Mouse (Mus musculus) heart, adult 11 months (tissue): ENCODE results near the gene Zfp566.
A peak's percentile ranks its signal among the peaks of the same experiment; 100 is the strongest.

ENCODE experiments used
- DNase-seq: peaks from one replicate; pipeline ENCODE4 v3.0.0; 2022

Gene Zfp566

DNA sequence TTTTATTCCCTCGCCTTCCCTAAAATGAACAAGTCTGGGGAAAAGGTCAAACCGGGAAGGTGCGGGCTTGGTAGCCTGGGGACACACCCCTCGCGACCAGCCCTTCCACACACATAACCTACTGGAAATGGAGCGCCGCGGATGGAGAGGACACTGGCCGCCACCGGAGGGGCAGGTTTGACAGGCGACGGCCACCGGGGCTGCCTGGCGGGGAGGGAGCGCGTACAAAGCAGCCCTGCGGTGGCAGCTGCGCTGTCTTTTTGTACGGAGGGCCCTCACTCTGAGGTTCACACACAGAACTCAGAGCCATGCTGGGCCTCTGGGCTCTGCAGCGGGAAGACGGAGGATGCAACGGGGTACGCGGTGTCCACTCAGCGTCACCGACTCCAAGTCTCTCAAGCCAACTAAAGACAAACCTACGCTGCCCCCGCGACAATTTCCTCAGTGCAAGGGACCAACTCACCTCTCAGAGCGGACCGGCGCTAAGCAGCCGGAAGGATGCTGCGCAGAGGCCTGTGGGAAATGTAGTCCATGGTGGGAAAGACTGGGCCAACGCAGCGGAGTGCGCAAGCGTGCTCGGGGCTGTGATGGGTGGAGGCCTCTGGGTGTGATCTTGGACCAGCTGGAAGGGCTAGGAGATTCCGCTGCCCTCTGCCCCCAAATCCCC, 39.3 kb downstream of the Zfp566 start, which contains the start of gene Zfp14:
Gene Zfp14, minus strand, starts transcription at position 499 of the 667 bp plus-strand sequence.
- DNase-seq, result peak; percentile 99

DNA sequence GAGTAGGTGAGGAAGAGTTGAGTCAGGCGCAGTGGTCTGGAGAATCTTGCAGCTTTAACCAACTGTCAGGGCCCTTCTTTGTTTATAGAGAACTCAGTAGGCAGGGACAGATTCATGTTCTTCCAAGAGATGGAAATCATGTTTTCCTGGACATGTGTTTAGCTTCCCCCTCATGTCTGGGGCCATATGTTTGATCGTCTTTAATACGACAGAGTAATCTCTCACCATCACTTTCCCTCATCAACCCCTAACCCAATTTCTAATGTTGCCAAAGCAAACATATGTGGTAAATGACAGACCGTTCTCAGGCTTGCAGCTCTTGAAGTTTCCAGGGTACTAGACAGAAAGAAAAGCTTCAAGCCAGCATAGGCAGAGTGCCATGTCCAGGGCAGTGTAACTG, 42.2 kb downstream of the Zfp566 start:
- DNase-seq, result no peak

DNA sequence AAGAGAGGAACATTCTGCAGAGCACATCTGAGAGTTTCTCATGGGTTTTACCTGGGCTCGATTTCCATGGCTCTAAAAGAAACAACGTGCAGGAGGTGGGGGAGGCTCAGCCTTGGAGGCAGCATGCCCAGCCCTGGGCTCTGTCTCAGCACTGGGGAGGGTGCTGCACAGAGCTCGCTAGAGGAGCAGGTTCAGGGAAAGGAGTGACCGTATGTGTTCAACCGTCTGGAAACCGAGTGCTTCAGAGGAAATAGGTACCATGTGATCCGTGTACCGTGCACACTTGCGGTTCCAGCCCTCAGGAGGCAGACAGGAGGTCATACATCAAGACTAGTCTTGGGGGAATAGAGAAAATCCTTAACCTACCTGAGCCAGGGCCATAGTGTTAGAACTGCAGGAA, 46.0 kb downstream of the Zfp566 start:
- no peak for DNase-seq

- DNase-seq, result no peak
Observed at GRCm38 (mm10) chr7:30034331-30034730, 56.0 kb downstream of the Zfp566 start.

DNA sequence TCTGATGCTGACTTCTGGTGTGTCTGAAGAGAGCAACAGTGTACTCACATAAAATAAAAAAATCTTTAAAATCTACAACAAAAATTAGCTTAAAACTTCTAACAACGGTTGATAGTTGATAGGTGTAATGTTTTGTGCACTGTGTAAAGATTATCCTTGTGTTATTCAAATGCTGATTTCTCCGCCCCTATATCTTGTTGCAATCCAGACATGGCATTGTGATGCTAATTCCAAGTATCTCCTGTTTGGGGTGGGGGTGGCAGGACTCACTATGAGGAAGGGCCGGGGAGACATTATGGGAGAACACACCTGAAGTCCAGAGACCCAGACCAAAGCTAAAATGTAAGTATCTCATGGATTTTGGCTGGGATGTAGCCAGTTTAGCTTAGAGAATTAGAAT, 58.9 kb downstream of the Zfp566 start:
- no peak for DNase-seq

GRCm38 (mm10) chr7:30030677-30031076, 59.6 kb downstream of the Zfp566 start:
- DNase-seq, result no peak

DNA sequence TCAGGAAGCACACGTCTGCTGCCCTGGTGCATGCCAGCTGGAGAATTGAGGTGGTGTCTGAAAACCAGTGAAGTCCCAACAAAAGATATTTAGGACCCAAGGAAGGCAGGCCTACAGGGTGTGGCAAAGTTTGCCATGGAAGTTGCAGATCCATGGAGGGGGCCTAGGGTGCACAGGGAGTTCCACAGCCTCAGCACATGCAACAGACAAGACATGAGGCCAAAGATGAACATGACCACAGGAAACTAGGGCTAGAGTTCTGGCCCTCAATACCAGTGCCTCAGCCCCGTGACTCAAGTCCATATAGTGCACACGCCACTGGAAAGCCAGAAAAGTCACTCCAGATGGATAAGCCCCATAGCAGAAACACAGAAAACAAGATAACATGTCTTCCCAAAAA, 61.8 kb downstream of the Zfp566 start:
- no peak for DNase-seq
